21 mouse cellular contexts compared by ENCODE assay signal in the genomic region with DNA sequence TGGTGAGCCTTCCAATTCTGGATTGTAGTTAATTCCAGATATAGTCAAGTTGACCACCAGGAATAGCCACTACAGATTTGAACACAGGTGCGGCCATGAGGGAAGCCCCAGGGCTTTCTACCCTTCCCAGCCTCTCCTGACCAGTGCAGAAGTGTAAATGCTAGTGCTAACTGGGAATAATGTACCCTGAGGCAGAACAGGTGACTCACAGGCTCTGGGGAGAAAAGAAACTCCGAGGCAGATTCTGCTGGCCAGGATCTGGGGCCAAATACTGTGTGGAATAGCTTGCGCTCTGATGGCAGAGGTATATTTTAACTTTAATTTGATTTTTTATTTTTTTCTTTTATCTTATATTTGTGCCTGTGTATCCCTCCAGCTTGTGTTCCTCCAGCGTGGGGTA. TPM values are rescaled to one million over a fixed set of nuclear protein-coding genes. Genes with fewer than 3 reads are reported as not detected.
DNase-seq lines count a peak whose midpoint lies in the region; ATAC-seq lines count a peak whose summit lies in the region.
"Had no signal": no experiment of that assay in that cellular context is flagged by ENCODE, and none has a peak within 500 bp of the region (broad histone marks: within the 10 kb centered on the region; RNA-seq: fewer than 3 reads in every experiment).

No protein-coding gene starts in this region.

- no peaks in the 10 kb centered on the region for H3K27me3 ChIP-seq in liver, embryonic 12.5 days (replicated peaks)
- H3K27me3 ChIP-seq: CH12.LX, Patski had no signal

- ATAC-seq in liver, embryonic 12.5 days, result no peak
- ATAC-seq: activated CD4-positive, CD25-positive, alpha-beta regulatory T cell, adult 4 months; CD4-positive, CD25-positive, alpha-beta regulatory T cell, adult 4 months; Patski had no signal

- no peaks in the 10 kb centered on the region for H3K9me3 ChIP-seq in liver, embryonic 12.5 days (replicated peaks)
- H3K9me3 ChIP-seq: G1E had no signal

- no peak overlapping the region for H3K4me2 ChIP-seq in liver, embryonic 12.5 days

- no peak overlapping the region for H3K4me3 ChIP-seq in liver, embryonic 12.5 days

- peak; percentile 71 for DNase-seq in 3T3-L1 (ENCODE audit: low read depth, low spot score)
- peak; percentile 65 for DNase-seq in NIH3T3 (ENCODE audit: low read depth)
- no peak for DNase-seq in retina, postnatal 1 day
- DNase-seq: adrenal gland, adult 2 months; adrenal gland, adult 8-10 months; adrenal gland, postnatal 10 days; adrenal gland, postnatal 14 days; adrenal gland, postnatal 25 days; adrenal gland, postnatal 36 days; B cell, adult 2 months; cerebellum, adult 11 months; cerebellum, adult 11-12 months; cerebellum, adult 18-20 months; cerebellum, adult 2 months; cerebellum, adult 8-10 months had no signal

- H3K36me3 ChIP-seq in liver, embryonic 12.5 days, result peaks cover 90% of the 10 kb centered on the region

- WGBS in liver, embryonic 12.5 days (ENCODE audit: insufficient replicate concordance), result 89% methylated on average over 4 of the region's 4 CpGs

- H3K27ac ChIP-seq in liver, embryonic 12.5 days, result no peak overlapping the region

- peaks cover 32% of the 10 kb centered on the region for H3K4me1 ChIP-seq in liver, embryonic 12.5 days

- no peak overlapping the region for H3K9ac ChIP-seq in liver, embryonic 12.5 days

RNA-seq across cellular contexts. Expression of a gene that starts 6.5 kb away (rescaled TPM):
- polyA plus RNA-seq in liver, embryonic 12.5 days (2016; fragmentation: Nextera tagmentation; extraction: Ambion mirVana), result 28.8 and 30.0 TPM in 2 replicates

RNA-seq across cellular contexts. Expression of a gene that starts 17.3 kb away (rescaled TPM):
- polyA plus RNA-seq in liver, embryonic 12.5 days (2016; fragmentation: Nextera tagmentation; extraction: Ambion mirVana), result 0.05 and 0.07 TPM in 2 replicates
- polyA plus RNA-seq: activated CD4-positive, CD25-positive, alpha-beta regulatory T cell, adult 4 months; CD4-positive, CD25-positive, alpha-beta regulatory T cell, adult 4 months had no signal

RNA-seq across cellular contexts. Expression of a gene that starts 46.2 kb away (rescaled TPM):
- polyA plus RNA-seq in liver, embryonic 12.5 days (2016; fragmentation: Nextera tagmentation; extraction: Ambion mirVana), result 0.11 TPM in 1 of 2 replicates, not detected in the other
- polyA plus RNA-seq: activated CD4-positive, CD25-positive, alpha-beta regulatory T cell, adult 4 months; CD4-positive, CD25-positive, alpha-beta regulatory T cell, adult 4 months; G1E had no signal

RNA-seq across cellular contexts. Expression of a gene that starts 54.5 kb away (rescaled TPM):
- 71.6 and 73.4 TPM in 2 replicates for polyA plus RNA-seq in liver, embryonic 12.5 days (2016; fragmentation: Nextera tagmentation; extraction: Ambion mirVana)
